Mouse (Mus musculus): ENCODE results near the gene Nlrp2. TPM values are rescaled to one million over a fixed set of nuclear protein-coding genes. Genes with fewer than 3 reads are reported as not detected.

The Nlrp2 gene
- polyA plus RNA-seq (2015; fragmentation: Nextera tagmentation; extraction: Ambion mirVana): not detected in 2 replicates

GRCm38 (mm10) chr7:5350935-5351334 is at the start of gene Nlrp2:
TSS of gene Nlrp2 (minus strand) at chr7:5351035.
- no peak within 1 kb of the TSS for H3K4me2 ChIP-seq
- no peak within 1 kb of the TSS for H3K4me3 ChIP-seq
- 86% methylated on average over 4 of the region's 4 CpGs for WGBS
- no peak within 1 kb of the TSS for H3K9ac ChIP-seq
- H3K36me3 ChIP-seq: no peaks in the 10 kb centered on the region
- H3K9me3 ChIP-seq: peaks cover 22% of the 10 kb centered on the region
- H3K4me1 ChIP-seq: no peaks in the 10 kb centered on the region
- H3K27me3 ChIP-seq: no peaks in the 10 kb centered on the region
- no peak within 1 kb of the TSS for H3K27ac ChIP-seq
- no peak for ATAC-seq (ENCODE audit: insufficient number of reproducible peaks, insufficient read depth, low FRiP score, low TSS enrichment, low read depth)

DNA sequence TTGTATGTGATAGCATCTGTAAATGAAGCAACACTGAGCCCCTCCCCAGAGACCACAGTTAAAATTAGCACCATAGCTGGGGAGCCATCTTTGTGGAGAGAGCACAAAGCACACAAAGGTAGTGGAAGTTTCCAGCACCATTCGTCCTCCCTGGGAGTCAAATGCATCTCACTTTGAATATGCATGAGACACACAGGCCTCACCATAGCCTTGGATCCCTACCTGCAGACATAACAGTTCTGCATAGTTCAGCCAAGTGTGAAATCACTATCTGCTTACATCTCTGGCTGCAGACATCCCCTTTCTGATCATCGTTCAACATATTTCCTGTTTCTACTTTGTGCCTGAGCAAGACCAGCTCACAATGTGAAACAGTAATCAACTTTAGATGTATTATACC is 15.9 kb upstream of the Nlrp2 start:
- H3K9ac ChIP-seq: no peak overlapping the region
- no peak for ATAC-seq (ENCODE audit: insufficient number of reproducible peaks, insufficient read depth, low FRiP score, low TSS enrichment, low read depth)
- H3K27me3 ChIP-seq: no peaks in the 10 kb centered on the region
- no peaks in the 10 kb centered on the region for H3K36me3 ChIP-seq
- WGBS: 79% methylated on average over 2 of the region's 2 CpGs
- no peak overlapping the region for H3K4me3 ChIP-seq
- H3K4me2 ChIP-seq: no peak overlapping the region
- peaks cover 27% of the 10 kb centered on the region for H3K9me3 ChIP-seq
- H3K27ac ChIP-seq: no peak overlapping the region
- no peaks in the 10 kb centered on the region for H3K4me1 ChIP-seq

DNA sequence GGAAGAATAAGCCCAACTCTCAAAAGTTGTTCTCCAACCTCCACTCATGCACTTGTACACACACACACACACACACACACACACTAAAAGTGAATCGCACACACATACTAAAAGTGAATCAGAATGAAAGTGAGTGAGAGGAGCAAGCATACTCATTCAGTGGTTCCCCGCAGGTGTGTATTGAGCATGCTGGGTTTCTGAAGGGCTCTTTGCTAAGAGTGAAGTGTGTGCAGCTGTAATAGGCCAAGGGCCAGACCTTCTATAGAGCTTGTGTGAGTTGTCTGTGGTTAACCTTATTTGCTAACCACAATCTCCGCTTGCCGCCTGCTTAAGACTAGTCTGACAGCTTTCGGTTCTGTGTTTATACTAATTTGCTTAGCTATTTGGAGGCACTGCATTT is 12.8 kb upstream of the Nlrp2 start:
- no peak overlapping the region for H3K4me3 ChIP-seq
- H3K9me3 ChIP-seq: peaks cover 35% of the 10 kb centered on the region
- H3K27me3 ChIP-seq: no peaks in the 10 kb centered on the region
- WGBS: 94% methylated on average over 5 of the region's 5 CpGs
- H3K4me1 ChIP-seq: no peaks in the 10 kb centered on the region
- no peak overlapping the region for H3K27ac ChIP-seq
- no peak overlapping the region for H3K9ac ChIP-seq
- no peak for ATAC-seq (ENCODE audit: insufficient number of reproducible peaks, insufficient read depth, low FRiP score, low TSS enrichment, low read depth)
- no peaks in the 10 kb centered on the region for H3K36me3 ChIP-seq
- H3K4me2 ChIP-seq: no peak overlapping the region

- Histone ChIP-seq H3K27ac (no peak within 1 kb of the TSS), H3K36me3 (no peaks in the 10 kb centered on the region), H3K4me2 (no peak within 1 kb of the TSS), H3K9me3 (peaks cover 26% of the 10 kb centered on the region), H3K27me3 (no peaks in the 10 kb centered on the region), H3K9ac (no peak within 1 kb of the TSS), H3K4me1 (no peaks in the 10 kb centered on the region), H3K4me3 (no peak within 1 kb of the TSS)
- no peak for ATAC-seq (ENCODE audit: insufficient number of reproducible peaks, insufficient read depth, low FRiP score, low TSS enrichment, low read depth)
- 77% methylated on average over 1 of the region's 1 CpGs for WGBS
These were observed 598 bp downstream of the Nlrp2 start, which contains the start of gene Gm5065 for GRCm38 (mm10) chr7:5350237-5350636. TSS of gene Gm5065 (plus strand) at chr7:5350537.

- no peak for ATAC-seq (ENCODE audit: insufficient number of reproducible peaks, insufficient read depth, low FRiP score, low TSS enrichment, low read depth)
- no peak overlapping the region for H3K27ac ChIP-seq
These were observed 23.3 kb downstream of the Nlrp2 start for GRCm38 (mm10) chr7:5327511-5327910.

GRCm38 (mm10) chr7:5288281-5288680 is 62.6 kb downstream of the Nlrp2 start:
- WGBS: 71% methylated on average over 1 of the region's 1 CpGs
- H3K9me3 ChIP-seq: peaks cover 14% of the 10 kb centered on the region; the same call in 1 of the 2 replicates

More at GRCm38 (mm10) chr7:5327511-5327910, 23.3 kb downstream of the Nlrp2 start:
- no peaks in the 10 kb centered on the region for H3K4me1 ChIP-seq
- H3K27me3 ChIP-seq: no peaks in the 10 kb centered on the region
- 75% methylated on average over 1 of the region's 1 CpGs for WGBS
- no peak overlapping the region for H3K4me2 ChIP-seq
- H3K4me3 ChIP-seq: no peak overlapping the region
- H3K9me3 ChIP-seq: peaks cover 24% of the 10 kb centered on the region
- no peaks in the 10 kb centered on the region for H3K36me3 ChIP-seq
- no peak overlapping the region for H3K9ac ChIP-seq

DNA sequence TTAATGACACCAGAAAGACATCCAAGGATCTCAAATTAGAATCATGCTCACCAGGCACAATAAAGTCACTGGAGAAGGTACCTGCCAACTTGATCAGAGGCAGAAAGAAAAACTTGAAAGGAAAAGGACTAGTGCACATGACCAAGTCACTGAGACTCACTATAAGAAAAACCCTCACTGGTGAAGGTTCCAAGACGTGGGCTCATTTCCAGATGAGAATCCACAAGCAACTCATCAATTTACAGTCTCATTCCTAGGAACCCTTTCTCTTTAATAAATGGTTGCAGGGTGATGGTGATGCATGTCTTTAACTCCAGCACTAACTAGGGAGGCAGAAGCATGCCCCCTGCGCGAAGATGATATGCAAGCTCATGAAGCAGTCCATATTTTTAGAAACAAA is 87.8 kb downstream of the Nlrp2 start:
- peaks cover 7% of the 10 kb centered on the region; the same call in 1 of the 2 replicates for H3K9me3 ChIP-seq
- no peak overlapping the region for H3K27ac ChIP-seq
- ATAC-seq (ENCODE audit: insufficient number of reproducible peaks, insufficient read depth, low FRiP score, low TSS enrichment, low read depth): no peak
- H3K27me3 ChIP-seq: no peaks in the 10 kb centered on the region
- no peak overlapping the region for H3K4me2 ChIP-seq
- no peaks in the 10 kb centered on the region for H3K4me1 ChIP-seq
- H3K9ac ChIP-seq: no peak overlapping the region
- H3K36me3 ChIP-seq: no peaks in the 10 kb centered on the region
- WGBS: 89% methylated on average over 3 of the region's 3 CpGs
- H3K4me3 ChIP-seq: no peak overlapping the region

More at GRCm38 (mm10) chr7:5288281-5288680, 62.6 kb downstream of the Nlrp2 start:
- no peak overlapping the region for H3K9ac ChIP-seq
- no peaks in the 10 kb centered on the region for H3K27me3 ChIP-seq
- ATAC-seq (ENCODE audit: insufficient number of reproducible peaks, insufficient read depth, low FRiP score, low TSS enrichment, low read depth): no peak
- no peak overlapping the region for H3K4me3 ChIP-seq
- no peak overlapping the region for H3K27ac ChIP-seq
- no peaks in the 10 kb centered on the region for H3K4me1 ChIP-seq
- no peaks in the 10 kb centered on the region for H3K36me3 ChIP-seq
- no peak overlapping the region for H3K4me2 ChIP-seq

Other genes with a start within 250 kb of the Nlrp2 start
- gene Rfpl4, start 234.1 kb downstream of the Nlrp2 start, polyA plus RNA-seq (2015; fragmentation: Nextera tagmentation; extraction: Ambion mirVana): not detected in 2 replicates
- 0.35 and 0.80 TPM in 2 replicates for gene Rasl2-9, start 225.1 kb downstream of the Nlrp2 start, polyA plus RNA-seq (2015; fragmentation: Nextera tagmentation; extraction: Ambion mirVana)
- gene Vmn1r55, start 201.4 kb downstream of the Nlrp2 start, polyA plus RNA-seq (2015; fragmentation: Nextera tagmentation; extraction: Ambion mirVana): 0.03 TPM in 1 of 2 replicates, not detected in the other
- gene Vmn1r56, start 154.3 kb downstream of the Nlrp2 start, polyA plus RNA-seq (2015; fragmentation: Nextera tagmentation; extraction: Ambion mirVana): not detected in 2 replicates
- not detected in 2 replicates for gene Vmn1r57, start 132.5 kb downstream of the Nlrp2 start, polyA plus RNA-seq (2015; fragmentation: Nextera tagmentation; extraction: Ambion mirVana)
- not detected in 2 replicates for gene Gm5065, start 498 bp downstream of the Nlrp2 start, polyA plus RNA-seq (2015; fragmentation: Nextera tagmentation; extraction: Ambion mirVana)
- gene Vmn1r58, start 62.4 kb upstream of the Nlrp2 start, polyA plus RNA-seq (2015; fragmentation: Nextera tagmentation; extraction: Ambion mirVana): not detected in 2 replicates
- not detected in 2 replicates for gene Vmn1r59, start 105.7 kb upstream of the Nlrp2 start, polyA plus RNA-seq (2015; fragmentation: Nextera tagmentation; extraction: Ambion mirVana)
- gene Vmn2r28, start 142.9 kb upstream of the Nlrp2 start, polyA plus RNA-seq (2015; fragmentation: Nextera tagmentation; extraction: Ambion mirVana): not detected in 2 replicates
- gene Vmn1r60, start 196.3 kb upstream of the Nlrp2 start, polyA plus RNA-seq (2015; fragmentation: Nextera tagmentation; extraction: Ambion mirVana): not detected in 2 replicates